Mouse (Mus musculus) cerebellum, adult 9-11 months (tissue): ENCODE data around the gene Prrg2.

ENCODE experiments used
- DNase-seq: peaks from one replicate; pipeline ENCODE4 v3.0.0; 2022

Prrg2 gene

DNA sequence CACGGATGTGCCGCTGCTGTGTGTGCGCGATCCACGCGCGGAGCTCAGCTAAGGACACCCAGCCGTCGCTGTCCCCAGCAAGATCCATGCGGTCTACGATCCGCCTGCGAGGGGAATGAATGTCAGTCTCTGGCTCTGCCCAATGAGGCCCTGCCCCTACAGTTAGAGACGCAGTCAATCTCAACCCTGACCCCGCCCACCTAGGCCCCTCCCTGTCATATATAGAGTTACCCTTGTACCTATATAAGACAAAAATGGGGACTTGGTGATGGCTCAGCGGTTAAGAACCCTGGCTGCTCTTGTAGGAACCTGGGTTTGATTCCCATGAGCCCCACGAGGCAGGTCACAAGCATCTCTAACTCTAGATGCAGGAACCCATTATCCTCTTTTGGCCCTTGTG, 26.1 kb upstream of the Prrg2 start:
- no peak for DNase-seq

DNA sequence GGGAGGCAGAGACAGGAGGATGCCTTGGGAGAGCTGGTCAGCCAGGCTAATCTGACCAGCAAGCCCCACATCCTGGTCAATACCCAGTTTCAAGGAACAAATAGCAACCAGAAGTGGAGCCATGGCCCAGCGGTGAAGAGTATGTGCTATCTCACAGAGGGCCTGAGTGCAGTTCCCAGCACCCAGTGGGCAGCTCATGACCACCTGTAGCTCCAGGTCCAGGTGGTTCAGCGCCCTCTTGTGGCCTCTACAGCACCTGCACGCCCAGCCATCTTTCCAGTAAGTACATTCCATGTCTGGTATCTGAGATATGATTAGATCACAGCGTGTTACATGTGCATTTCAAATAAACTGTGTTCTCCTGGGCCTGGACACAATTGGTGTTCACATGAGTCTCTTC, 23.6 kb upstream of the Prrg2 start:
- DNase-seq = no peak

DNA sequence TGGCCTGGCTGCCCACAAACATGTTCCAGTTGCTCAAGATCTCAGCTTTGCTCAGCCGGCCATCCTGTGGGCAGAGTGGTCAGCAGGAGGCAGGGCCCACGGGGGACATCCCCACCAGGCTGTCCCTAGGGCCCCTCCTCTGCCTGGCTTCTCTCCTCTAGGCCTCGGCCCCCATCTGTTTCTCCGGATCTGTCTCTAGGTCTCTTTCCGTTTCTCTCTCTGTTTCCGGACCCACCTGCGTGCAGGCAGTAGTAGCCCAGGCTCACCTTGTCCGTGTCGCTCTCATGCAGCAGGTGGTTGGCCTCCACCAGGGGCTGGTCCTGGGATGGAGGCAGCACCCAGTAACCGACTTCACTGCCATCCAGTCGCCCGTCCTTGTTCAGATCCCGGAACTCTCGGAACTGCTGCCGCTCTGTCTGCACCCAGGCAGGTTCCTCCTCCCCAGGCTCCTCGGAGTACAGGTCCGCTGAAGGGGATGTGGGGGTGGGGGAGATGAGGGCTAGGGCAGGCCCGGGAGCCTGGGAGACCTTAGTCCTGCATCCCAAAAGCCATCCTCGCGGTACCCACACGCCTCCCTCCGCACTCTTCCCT, 20.9 kb upstream of the Prrg2 start:
- no peak for DNase-seq

DNA sequence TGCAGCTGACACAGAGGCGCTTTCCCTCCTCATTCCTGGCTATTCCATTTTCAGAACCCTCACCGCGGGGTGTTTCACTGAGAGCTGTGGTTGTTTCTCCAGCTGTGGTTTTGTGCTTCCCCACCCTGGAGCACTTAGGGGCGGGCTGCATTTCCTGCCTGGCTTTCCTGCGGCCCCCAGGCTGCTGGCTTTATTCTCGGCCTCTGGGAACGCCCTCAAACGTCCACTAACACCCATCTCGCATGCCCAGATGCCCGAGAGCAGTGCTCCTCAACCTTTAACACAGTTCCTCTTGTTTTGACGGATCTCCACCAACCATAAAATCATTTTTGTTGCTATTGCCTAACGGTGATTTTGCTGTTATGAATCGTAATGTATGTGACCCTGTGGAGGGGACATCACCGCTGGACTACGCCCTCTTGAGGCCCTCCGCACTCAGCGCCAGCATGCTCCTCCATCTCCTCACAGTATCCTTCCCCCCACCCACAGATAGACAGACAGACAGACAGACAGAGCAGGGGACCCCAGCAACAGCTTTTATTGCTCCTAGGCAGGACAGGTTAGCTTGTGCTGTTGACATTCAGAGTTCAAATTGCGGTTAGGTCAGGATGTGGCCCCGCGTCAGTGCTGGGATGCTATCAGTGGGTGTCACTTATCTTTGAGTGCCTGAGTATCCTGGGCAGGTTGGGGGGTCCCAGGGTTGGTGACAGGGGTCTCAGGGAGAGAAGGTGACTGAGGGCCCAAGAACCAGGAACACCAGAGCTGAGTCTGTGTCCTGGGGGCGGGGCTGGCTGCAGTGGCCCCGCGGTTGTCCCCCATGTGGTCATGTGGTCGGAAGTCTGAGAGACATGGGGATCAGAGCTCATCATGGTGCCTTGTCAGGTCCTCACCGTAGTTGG, 20.2 kb upstream of the Prrg2 start:
- no peak for DNase-seq

DNA sequence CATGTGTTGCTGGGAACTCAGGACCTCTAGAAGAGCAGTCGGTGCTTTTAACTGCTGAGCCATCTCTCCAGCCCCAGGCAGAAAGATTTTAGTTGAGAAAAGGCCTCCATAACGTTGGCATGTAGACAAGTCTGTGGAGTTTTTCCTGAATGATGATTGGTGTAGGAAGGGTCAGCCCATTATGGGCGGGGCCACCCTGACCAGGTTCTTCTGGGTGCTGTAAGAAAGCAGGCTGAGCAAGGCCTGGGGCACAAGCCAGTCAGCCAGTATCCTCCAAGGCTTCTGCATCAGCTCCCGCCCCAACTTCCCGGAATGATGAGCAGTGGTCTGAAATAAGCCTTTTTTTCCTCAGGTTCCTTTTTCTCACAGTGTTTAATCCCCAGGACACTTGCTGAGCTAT, 18.5 kb upstream of the Prrg2 start:
- DNase-seq = no peak

DNA sequence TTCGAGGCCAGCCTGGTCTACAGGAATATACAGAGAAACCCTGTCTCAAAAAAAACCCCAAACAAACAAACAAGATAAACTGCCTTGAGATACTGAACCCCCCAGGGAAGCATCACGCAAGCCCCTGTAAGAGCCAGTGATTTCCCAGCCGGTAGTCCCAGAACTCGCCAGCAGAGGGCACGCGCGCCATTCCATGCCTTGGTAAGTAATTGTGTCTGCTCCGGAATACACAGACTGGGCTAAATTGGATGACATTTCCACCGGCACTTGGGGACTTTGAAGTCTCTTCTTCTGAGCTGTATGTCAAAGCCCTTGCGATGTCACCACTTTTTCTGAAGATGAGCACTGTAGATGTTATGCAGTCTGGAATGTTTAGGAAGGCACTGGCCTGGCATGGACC, 17.4 kb upstream of the Prrg2 start:
- DNase-seq = peak; percentile 80

DNA sequence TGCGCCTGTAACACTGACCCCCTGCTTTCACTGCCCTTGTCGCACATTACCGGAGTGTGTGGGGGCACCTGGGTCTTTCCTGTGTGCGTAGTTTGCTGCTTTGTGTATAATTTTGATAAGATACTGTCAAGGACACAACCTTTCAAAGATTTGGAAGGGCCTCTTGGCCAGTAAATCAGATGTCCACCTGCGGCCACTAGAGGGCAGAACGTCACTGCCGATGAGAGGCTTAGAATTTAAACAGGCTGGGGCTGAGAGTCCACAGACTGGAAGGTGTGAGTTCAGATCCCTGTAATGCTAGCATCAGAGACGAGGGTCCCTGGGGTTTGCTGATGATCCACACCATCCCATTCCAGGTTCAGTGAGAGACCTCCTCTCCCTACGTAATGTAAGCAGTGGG, 16.0 kb upstream of the Prrg2 start:
- peak; percentile 62 for DNase-seq

DNA sequence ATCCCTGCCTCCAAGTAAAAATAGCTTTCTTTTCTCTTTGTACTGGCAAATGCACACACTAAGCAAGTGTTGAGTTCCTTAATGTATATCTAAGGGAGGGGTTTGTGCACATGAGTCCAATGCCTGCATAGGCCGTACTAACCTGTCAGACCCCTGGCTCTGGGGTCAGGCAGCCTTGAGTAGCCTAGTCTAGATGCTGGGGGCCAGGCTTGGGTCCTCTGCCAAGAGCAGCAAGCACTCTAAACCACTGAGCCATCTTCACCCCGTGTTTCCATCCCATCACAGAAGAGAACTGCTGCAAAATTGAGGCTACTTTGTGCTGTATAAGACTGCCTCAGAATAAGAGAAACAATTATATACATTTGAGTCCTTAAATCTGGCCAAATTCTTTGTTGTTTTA, 15.4 kb upstream of the Prrg2 start:
- no peak for DNase-seq

DNA sequence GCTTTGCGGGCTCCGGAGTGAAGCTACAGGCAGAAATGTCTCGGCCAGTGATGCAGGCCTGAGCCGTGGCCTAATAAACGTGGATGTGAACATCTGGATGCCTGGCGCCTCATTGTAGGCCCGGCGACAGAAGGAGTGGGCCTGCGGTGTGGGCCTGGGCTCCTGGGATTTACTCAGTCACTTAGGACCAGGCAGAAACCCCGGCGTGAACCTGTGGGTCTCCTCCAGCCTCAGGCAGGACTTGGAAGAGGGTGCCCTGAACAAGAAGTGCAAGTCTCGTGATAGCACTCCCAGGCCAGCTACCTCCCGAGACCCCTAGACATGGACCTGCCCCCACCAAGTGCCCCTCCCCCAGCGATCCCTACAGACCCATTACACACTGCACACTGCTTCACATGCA, 14.8 kb upstream of the Prrg2 start:
- DNase-seq = no peak

DNA sequence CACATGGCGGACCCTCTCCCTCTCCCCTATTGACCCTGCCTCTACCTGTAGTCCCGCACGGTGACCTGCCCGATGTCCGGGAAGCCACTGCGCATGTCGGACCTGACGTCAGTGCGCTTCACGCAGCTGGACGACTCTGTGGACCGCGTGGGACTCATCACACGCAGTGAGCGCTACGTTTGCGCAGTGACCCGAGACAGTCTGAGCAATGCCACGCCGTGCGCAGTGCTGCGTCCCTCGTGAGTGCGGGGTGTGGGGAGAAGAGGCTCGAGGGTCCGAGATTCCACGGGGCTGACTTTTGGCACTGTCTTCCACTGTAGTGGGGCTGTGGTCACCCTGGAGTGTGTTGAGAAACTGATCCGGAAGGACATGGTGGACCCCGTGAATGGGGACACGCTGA, 14.0 kb upstream of the Prrg2 start:
- DNase-seq = no peak

DNA sequence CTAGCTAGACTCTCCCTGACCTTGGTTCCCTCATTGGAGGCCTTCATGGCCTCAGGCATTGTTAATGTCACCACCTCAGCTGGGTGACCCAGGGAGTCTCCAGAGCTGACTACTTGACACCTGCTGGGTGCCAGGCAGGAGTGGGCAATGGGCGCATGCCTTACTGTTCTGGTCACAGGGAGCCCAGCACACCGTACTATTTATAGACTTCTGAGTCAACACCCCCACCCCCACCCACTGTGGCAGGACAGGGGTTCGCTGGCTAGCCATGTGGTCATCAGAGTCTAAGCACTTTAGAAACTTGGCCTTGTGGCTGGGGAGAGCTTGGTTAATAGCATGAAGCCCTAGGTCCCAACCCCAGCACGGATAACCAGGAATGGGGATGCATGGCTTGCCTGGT, 12.9 kb upstream of the Prrg2 start:
- DNase-seq = no peak

DNA sequence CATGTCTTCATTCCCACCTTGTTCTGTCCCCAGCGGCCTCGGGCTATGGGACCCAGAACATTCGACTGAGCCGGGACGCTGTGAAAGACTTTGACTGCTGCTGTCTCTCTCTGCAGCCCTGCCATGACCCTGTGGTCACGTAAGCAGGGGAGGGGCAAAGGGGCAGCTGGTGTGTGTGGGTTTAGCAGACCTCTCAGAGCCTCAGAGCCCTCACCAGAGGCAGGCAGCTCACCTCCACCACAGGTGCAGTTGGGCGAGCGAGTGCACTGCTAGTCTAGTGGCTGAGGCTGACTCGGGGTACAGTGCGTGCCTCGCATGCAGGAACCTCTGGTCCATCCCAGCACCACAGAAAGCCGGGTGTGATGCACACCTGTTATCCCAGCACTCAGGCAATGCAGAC, 11.5 kb upstream of the Prrg2 start:
- no peak for DNase-seq

DNA sequence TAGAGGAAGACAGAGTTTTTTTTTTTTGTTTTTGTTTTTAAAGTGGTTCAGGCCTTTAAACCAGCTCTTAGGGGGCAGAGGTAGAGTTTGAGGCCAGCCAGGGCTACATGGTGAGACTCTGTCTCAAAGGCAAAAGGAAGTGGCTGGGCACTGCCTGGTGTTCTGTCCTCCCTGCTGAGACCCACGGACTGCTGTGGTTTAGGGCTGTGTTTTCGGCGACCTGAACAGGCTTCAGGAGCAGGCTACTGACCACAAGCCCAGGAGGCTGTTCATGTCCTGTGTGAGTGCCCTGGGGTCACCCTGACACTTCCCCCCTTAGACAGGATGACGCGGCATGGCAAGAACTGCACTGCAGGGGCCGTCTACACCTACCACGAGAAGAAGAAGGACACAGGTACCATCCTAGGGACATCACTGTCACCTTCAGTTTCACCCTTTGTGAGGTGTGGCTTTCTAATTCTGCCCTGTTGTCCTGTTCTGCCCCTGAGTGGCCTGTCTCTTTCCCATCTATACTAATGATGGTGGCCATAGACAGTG, 10.8 kb upstream of the Prrg2 start:
- no peak for DNase-seq

DNA sequence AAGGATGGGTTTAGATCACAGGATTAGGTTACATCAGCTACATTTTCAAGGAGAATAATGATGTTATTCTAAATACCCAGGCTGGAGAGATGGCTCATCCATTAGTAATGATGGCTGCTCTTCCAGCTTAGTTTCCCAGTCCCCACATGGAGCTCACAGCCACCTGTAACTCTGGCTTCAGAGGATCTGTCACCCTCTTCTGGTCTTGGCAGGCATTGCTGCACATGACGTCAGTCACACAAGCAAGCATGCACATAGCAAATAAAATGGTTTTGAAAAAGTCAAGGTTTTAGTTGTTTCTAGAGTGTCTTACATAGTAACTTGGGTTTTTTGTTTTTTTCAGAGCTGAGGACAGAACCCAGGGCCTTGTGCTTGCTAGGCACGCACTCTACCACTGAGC, 9.8 kb upstream of the Prrg2 start:
- no peak for DNase-seq

DNA sequence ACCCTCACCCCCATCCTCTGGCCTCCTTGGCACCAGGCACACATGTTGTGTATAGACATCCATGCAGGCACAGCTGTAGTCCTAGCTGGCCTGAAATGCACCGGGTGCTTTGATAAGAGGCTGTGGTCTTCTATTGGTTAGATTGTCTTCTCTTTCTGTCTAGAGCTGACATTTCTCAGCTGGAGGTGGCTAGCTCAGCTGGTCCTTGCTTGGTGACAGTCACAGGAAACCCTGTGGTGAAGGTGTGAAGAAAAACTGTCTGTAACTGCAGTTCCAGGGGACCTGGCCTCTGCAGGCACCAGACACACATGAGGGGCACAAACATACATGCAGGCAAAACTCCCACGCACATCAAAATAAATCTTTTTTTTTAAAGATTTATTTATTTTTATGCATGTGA, 7.2 kb upstream of the Prrg2 start:
- DNase-seq = no peak

DNA sequence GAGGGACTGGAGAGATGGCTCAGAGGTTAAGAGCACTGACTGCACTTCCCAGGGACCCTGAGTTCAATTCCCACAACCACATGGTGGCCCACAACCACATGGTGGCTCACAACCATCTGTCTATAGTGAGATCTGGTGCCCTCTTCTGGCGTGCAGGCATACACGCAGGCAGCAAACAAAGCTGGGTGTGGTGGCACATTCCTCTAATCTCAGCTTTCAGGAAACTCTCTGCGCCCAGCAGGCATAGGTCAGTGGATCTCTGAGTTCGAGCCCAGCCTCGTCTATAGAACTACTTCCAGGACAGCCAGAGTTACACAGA, 5.5 kb upstream of the Prrg2 start:
- peak; percentile 34 for DNase-seq

DNA sequence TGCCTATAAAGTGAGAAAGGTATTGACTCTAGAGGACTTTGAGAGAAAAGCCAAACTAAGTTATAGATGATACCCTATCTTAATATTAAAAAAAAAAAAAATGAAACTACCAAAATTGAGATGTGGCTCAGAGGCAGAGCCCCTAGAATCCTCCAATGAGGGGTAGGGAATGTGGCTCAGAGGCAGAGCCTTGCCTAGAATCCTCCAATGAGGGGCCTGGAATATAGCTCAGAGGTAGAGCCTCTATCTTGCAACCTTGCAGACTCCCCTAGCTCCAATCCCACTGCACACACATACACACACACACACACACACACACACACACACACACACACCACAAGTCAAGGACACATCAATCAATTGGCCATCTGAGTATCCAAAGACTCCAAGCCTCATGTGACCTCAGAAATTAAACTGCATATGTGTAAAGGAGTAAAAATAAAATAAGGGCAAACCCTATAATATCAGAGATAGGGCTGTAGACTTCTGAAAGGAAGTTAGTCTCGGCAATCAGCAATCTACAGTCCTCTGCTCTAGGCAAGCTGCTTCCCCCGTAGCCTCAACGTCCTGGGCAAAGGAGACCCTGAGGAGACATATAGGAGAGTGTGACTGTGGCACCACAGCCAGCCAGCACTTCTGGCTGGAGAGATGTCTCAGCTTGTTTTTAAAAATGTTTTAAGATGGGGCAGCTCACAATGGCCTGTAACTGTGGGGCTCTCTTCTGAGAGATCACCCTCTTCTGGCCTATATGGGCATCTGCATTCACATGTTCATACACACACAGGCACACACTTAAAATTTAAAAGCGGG, 4.9 kb upstream of the Prrg2 start:
- no peak for DNase-seq

DNA sequence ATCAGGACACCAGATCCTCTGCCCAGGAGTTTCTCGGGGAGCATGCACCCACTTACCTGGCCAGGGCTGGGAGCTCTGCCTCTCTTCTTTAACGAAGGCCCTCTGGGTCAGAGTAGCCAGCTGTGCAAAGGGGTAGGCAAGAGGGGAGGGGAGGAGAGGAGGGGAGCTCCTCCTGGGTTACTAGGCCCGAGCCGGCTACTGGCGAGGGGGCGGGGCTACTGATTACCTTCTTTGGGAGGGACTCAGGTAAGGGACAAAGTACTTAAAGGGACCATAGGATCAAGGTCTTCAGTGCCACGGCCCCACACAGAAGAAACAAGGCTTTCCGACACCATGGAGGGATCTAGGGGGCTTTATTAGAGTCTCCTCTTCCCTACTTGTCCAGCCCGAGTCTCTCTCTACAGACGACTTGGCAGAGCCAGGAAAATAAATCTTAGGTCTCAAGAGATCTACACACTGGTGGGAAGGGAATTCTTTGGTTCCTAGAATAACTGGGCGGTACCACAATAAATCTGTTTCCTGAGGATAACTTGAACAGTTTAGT, 873 bp downstream of the Prrg2 start:
- DNase-seq = peak; percentile 73

DNA sequence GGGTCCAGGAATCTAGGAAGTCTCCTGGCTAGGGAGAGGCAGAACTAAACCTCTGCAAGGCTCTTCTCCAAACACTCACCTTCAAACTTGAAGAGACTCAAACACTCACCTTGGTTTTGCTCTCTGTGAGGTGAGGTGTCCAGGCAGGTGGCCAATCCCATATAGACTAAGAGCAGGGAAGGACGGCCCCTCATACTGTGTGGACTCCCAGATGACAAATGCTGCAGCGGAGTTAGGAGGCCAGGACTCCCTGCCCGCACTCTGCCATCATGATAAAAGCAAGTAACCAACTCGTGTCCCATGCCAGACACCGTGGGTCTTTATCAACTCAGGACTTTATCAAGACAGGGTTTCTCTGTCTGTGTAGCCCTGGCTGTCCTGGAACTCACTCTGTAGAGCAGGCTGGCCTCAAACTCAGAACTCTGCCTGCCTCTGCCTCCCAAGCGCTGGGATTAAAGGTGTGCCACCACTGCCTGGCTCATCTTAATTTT, 1.8 kb downstream of the Prrg2 start:
- DNase-seq = peak; percentile 52

DNA sequence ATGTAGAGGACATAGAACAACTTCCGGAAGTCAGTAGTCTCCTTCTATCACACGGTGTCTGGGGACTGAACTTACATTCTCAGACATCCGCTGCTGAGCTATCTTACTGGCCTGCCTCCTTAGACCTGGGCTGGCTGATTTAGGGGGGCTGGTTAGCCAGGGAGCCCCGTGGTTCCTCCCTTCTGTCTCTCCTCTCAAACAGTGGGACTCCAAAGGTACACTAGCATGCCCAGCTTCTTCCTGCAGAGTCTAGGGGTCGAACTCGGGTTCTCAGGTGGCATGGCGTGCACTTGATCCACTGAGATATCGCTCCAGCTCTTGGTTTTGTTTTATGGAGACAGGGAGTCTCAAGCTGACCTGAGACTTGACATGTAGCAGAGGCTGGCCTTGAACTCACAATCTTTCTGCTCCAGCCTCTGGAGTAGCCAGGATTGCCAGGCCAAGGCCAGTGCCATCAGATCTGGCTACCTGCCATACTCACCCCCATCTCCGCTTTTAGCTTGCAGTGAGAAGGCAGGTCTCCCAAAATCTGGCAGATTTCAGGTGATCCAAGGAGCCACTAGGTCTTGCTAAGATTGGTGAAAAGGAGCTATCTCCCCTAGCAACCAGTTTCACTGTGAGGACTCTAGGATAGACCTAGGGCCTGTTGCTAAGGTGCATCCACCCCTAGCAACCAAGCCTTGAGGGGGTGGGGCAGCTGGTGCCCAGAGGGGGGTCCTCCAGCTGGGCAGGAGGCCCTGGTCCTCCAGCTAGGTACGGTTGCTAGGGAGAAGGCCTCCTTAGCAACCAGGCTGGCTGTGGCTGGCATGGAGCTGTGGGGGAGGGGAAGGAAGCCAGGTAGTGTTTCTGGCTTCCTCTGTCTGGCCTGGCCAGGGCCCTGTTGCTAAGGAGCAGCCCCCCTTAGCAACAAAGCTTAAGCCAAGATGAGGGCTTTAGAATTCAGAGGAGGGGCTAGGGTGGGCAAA, 3.6 kb downstream of the Prrg2 start:
- peak; percentile 64 for DNase-seq

DNA sequence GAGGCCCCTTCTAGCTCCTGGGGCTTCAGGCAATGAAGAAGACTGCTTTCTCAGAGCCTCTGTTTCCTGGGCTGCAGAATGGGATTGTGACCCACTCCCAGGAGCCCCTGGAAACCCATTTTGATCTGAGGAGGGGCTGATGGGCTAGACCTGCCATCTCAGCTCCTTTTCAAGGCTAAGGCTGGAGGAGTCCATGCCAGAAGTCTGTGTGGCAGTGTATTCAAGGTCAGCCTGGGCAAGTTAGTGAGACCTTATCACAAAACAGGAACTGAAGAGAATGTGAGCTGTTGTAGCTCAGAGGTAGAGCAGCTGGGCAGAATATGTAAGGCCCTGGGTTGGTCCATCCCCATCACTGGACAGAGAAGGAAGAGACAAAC, 5.5 kb downstream of the Prrg2 start:
- DNase-seq = no peak

DNA sequence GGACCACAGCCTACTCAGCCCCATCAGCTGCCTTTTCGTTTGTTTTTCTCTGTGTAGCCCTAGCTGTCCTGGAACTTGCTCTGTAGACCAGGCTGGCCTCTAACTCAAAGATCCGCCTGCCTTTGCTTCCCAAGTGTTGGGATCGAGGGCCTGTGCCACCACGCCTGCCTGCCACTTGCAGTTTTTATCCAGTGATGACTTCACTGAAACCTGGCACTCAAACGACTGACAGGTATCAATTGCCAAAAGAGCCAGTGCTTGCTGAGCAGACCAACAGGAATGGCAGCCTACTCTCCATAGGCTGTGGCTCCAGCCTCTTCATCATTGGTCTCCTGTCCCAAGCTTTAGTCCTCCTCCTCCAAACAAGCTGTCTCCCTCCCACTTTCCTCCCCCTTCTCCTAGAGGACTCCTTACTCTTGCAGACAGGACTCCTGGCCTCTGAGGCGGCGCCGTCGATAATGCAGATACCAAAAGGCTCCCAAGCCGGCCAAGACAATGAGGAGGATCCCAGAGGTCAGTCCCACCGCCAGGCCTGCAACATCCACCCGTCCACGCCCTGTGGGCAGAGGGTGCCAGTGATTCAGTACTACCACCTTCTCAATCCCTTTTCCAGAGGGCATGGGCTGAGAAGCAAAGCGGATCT, 6.0 kb downstream of the Prrg2 start:
- DNase-seq = peak; percentile 45
